Mouse (Mus musculus) lung, postnatal 0 days (tissue): ENCODE results near the gene Tada2a. TPM values are rescaled to one million over a fixed set of nuclear protein-coding genes. Genes with fewer than 3 reads are reported as not detected.

ENCODE experiments used
- ATAC-seq: fragments of 200-750 bp; cut with Nextera tagmentation; 2 replicates; pipeline ENCODE4 v1.8.0; 2017; ENCODE audit warnings: moderate library complexity
- DNase-seq: peaks from one replicate; pipeline ENCODE4 v3.0.0-alpha.2; 2016; ENCODE audit warnings: low spot score
- H3K27ac ChIP-seq: fragments of 300-500 bp; sonication (generic); 2 replicates; pipeline ENCODE4 v1.5.1; 2014; ENCODE audit warnings: antibody characterized with exemption, mild to moderate bottlenecking, low read length, mixed read lengths
- H3K27me3 ChIP-seq: fragments of 300-500 bp; sonication (generic); replicated peaks from 2 replicates; pipeline ENCODE4 v1.6.1; 2014; ENCODE audit warnings: low read length, mixed read lengths; ENCODE audit not compliant: insufficient read depth
- H3K36me3 ChIP-seq: fragments of 300-500 bp; sonication (generic); 2 replicates; pipeline ENCODE4 v1.6.1; 2014; ENCODE audit warnings: low read length, mixed read lengths; ENCODE audit not compliant: insufficient read depth
- H3K4me1 ChIP-seq: fragments of 300-500 bp; sonication (generic); 2 replicates; pipeline ENCODE4 v1.6.1; 2014; ENCODE audit warnings: antibody characterized with exemption, low read depth, low read length, mixed read lengths; ENCODE audit not compliant: insufficient read depth
- H3K4me2 ChIP-seq: fragments of 300-500 bp; sonication (generic); replicated peaks from 2 replicates; pipeline ENCODE4 v1.6.1; 2014; ENCODE audit warnings: low read depth, mild to moderate bottlenecking, low read length, moderate library complexity, mixed read lengths
- H3K4me3 ChIP-seq: fragments of 300-500 bp; sonication (generic); 2 replicates; pipeline ENCODE4 v1.5.1; 2014; ENCODE audit warnings: low read depth, low read length
- H3K9ac ChIP-seq: fragments of 300-500 bp; sonication (generic); replicated peaks from 2 replicates; pipeline ENCODE4 v1.6.1; 2014; ENCODE audit warnings: low read depth, mild to moderate bottlenecking
- H3K9me3 ChIP-seq: fragments of 300-500 bp; sonication (generic); 2 replicates; pipeline ENCODE4 v1.6.1; 2016; ENCODE audit warnings: low read length, mixed read lengths
- CTCF ChIP-seq: IDR thresholded peaks from 2 replicates; pipeline ENCODE4 v1.5.1; 2016; ENCODE audit warnings: antibody characterized with exemption, mild to moderate bottlenecking
- EP300 ChIP-seq: IDR thresholded peaks from 2 replicates; pipeline ENCODE4 v1.6.1; 2016; ENCODE audit warnings: antibody characterized with exemption, mild to moderate bottlenecking, control low read depth
- WGBS: fragments of 180-500 bp; shearing (Covaris S2); extraction: QIAGEN DNeasy Blood & Tissue Kit; methylation state at CpG from one replicate; pipeline ENCODE4 v1.1.7; 2014; 5-methylcytosine and 5-hydroxymethylcytosine counted together
- polyA plus RNA-seq: library from polyadenylated mRNA; unstranded; fragments of >200 nt; fragmentation: Nextera tagmentation; extraction: Ambion mirVana; gene quantifications from 2 replicates; pipeline ENCODE4 v1.2.1, GENCODE M21; 2015

Tada2a gene
- polyA plus RNA-seq, 1 experiment from 2014 or later, result 15.0 TPM

DNA sequence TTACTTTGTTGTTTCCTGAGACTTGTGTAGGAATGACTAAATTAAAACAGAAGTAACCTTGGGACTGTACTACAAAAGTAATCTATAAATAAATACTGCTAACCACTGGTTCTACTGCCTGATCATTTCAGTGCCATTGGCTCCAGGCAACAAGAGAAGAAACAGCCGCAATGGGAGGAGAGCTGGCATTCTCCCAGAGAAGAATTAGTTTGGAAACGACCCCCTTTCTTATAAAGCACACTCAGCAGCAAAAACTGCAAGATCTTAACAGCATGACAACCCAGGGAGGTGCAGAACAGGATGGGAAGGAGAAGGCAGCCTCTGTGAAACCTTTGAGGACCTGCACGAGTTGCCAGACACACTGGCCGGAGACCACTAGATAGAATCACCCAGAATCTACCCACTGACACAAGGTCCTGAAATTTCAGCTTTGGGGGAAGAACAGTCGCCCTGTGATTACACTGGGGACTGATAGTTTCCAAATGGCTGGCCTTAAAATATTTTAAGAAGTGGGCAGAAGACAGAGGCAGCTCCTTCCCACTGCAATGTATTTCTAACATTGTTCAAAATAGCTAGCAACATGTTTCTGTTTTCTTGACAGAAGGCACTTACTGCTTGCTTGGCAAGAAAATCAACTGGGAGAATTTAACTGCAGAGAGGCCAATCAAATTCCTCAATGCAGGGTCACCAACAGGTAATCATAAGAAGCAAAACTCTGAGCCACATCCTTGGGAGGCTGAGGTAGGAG, 32.0 kb downstream of the Tada2a start:
- Histone ChIP-seq H3K9me3 (no peaks in the 10 kb centered on the region), H3K9ac (no peak overlapping the region), H3K4me2 (no peak overlapping the region), H3K27me3 (no peaks in the 10 kb centered on the region), H3K36me3 (peaks cover 7% of the 10 kb centered on the region; the same call in 1 of the 2 replicates), H3K4me1 (0 out of 2 replicates have a peak, but pooled peaks cover 5% of the 10 kb centered on the region), H3K27ac (no peak overlapping the region), H3K4me3 (no peak overlapping the region)
- TF ChIP-seq CTCF, result no peak
- TF ChIP-seq EP300, result no peak
- DNase-seq, result no peak
- 66% methylated on average over 5 of the region's 5 CpGs for WGBS
- ATAC-seq, result no peak

DNA sequence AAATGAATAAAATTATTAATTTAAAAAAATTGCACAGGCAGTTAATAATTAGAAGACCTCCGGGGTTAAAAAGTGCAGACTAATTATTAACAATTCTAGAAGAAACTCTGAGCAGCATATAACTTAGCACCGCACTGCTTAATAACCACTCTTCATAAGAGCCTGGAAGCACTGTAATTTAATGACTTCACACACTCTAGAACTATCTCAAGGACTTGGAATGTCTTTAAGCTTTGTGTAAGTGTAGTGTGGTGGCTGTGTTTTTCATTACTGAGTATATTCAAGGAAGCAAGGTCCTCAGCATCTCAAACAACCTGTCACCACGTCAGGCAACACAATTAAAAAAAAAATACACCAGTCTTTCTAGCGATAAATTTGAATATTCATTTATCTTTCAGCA, 34.3 kb downstream of the Tada2a start:
- 56% methylated on average over 4 of the region's 4 CpGs for WGBS
- H3K4me3 ChIP-seq, result no peak overlapping the region
- H3K27ac ChIP-seq, result no peak overlapping the region
- DNase-seq (peak; percentile 76), ATAC-seq (peak; percentile 91)
- H3K9ac ChIP-seq, result no peak overlapping the region
- H3K4me1 ChIP-seq, result no peaks in the 10 kb centered on the region
- H3K4me2 ChIP-seq, result no peak overlapping the region
- no peaks in the 10 kb centered on the region for H3K9me3 ChIP-seq
- TF ChIP-seq CTCF (no peak), EP300 (peak; percentile 67)
- H3K36me3 ChIP-seq, result peaks cover 13% of the 10 kb centered on the region; the same call in 1 of the 2 replicates
- no peaks in the 10 kb centered on the region for H3K27me3 ChIP-seq

DNA sequence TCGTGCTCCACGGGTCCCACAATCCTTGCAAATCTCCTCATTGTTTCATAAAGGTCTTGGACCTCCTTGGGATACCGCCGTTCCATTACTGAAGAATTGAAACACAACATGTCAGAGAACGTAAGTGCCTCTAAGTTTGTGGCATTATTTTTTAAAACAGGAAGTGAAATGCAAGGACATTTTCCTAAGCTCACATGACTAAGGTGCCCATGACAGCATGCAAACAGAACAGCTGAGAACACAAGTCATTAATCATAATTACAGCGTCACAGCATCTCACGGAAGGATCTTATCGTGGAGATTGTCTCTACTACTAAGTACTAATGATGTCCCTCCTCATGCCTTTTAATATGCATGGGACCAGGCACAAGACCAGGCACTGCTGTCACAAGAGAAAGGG, 38.8 kb downstream of the Tada2a start:
- no peak overlapping the region for H3K4me2 ChIP-seq
- TF ChIP-seq EP300 (no peak), CTCF (no peak)
- H3K9me3 ChIP-seq, result no peaks in the 10 kb centered on the region
- H3K4me3 ChIP-seq, result no peak overlapping the region
- no peak overlapping the region for H3K27ac ChIP-seq
- 87% methylated on average over 8 of the region's 8 CpGs for WGBS
- H3K4me1 ChIP-seq, result no peaks in the 10 kb centered on the region
- no peak overlapping the region for H3K9ac ChIP-seq
- ATAC-seq (no peak), DNase-seq (no peak)
- H3K36me3 ChIP-seq, result peaks cover 9% of the 10 kb centered on the region; the same call in 1 of the 2 replicates
- H3K27me3 ChIP-seq, result no peaks in the 10 kb centered on the region

DNA sequence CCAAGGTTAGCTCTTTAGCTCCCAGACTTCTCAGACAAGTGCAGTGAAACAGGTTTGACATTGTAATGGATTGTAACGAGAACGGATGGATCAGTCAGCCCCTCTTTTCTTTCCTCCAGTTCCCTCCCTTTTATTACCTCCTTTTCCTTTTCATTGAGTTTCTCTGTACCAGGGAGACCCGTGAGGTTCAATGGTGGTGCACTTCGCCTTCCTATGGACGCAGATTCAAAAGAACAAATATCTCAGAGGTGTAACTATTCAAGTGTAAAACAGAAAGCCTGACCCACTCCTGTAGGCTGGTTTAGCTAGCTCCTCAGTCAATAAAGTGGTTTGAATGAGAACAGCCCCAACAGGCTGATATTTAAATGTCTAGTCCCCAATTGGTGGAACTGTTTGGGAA, 47.5 kb downstream of the Tada2a start:
- ATAC-seq (no peak), DNase-seq (no peak)
- H3K36me3 ChIP-seq, result no peaks in the 10 kb centered on the region
- 90% methylated on average over 5 of the region's 5 CpGs for WGBS
- H3K27ac ChIP-seq, result no peak overlapping the region
- no peaks in the 10 kb centered on the region for H3K9me3 ChIP-seq
- H3K9ac ChIP-seq, result no peak overlapping the region
- peaks cover 4% of the 10 kb centered on the region; the same call in 1 of the 2 replicates for H3K4me1 ChIP-seq
- no peak overlapping the region for H3K4me3 ChIP-seq
- TF ChIP-seq CTCF (no peak), EP300 (no peak)
- H3K27me3 ChIP-seq, result no peaks in the 10 kb centered on the region
- H3K4me2 ChIP-seq, result no peak overlapping the region

DNA sequence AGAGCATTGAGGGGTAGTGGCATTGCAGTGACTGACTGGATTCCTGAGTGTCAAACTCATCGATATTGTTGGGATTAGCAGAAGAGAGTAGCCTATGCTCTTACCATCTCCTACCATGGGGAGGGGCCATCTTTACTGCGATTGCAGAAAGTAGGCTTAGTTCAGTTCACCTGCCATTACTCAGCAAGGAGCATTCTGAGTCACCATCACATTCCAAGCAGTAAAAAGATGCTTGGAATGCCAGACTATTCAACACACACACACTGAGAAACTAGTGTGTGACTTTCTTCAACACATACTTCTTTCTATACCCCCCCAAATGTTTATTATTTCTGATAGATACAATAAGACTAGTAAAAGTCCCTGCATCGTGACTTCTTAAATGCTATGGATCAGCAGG, 49.1 kb downstream of the Tada2a start:
- 73% methylated on average over 3 of the region's 3 CpGs for WGBS
- Histone ChIP-seq H3K4me2 (no peak overlapping the region), H3K4me1 (peaks cover 4% of the 10 kb centered on the region; the same call in 1 of the 2 replicates), H3K9ac (no peak overlapping the region), H3K9me3 (no peaks in the 10 kb centered on the region), H3K4me3 (no peak overlapping the region), H3K27me3 (no peaks in the 10 kb centered on the region), H3K36me3 (no peaks in the 10 kb centered on the region), H3K27ac (peak overlapping the region; percentile 75)
- TF ChIP-seq EP300, result no peak
- no peak for TF ChIP-seq CTCF
- DNase-seq (peak; percentile 62), ATAC-seq (peak; percentile 73)

DNA sequence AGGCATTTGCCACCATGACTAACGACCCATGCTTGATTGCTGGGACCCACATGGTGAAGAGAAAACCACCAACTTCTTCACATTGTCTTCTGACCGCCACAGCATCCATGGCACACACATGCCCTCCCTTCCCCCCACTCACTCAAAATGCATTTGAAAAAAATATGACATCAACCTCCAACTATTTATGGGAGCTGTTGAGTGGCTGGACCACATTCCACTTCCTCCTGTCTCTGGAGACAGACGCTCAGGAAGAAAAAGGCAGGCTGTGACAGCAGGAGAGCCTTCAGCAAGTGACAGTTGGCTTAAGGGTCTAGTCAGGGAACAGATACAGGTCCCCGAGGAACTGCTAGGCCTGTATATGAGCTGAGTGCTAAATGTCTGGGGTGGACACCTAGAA, 49.5 kb downstream of the Tada2a start:
- Histone ChIP-seq H3K4me1 (peaks cover 4% of the 10 kb centered on the region; the same call in 1 of the 2 replicates), H3K4me2 (no peak overlapping the region), H3K9ac (no peak overlapping the region), H3K27ac (peak overlapping the region; percentile 75), H3K4me3 (no peak overlapping the region), H3K36me3 (no peaks in the 10 kb centered on the region), H3K9me3 (no peaks in the 10 kb centered on the region), H3K27me3 (no peaks in the 10 kb centered on the region)
- ATAC-seq (peak; percentile 85), DNase-seq (peak; percentile 79)
- TF ChIP-seq EP300 (peak; percentile 87), CTCF (no peak)
- WGBS, result 49% methylated on average over 4 of the region's 4 CpGs
